Mouse (Mus musculus) stomach, embryonic 16.5 days (tissue): ENCODE measurements at regions not wholly inside any gene's neighbourhood (a gene's known extent, or its start where the extent isn't known, plus 50 kb on each side); places are given as distances from the start of the nearest gene placed in this dataset.
A peak's percentile ranks its signal among the peaks of the same experiment; 100 is the strongest.
"Not testable (repeated sequence)": the region's sequence is repeated elsewhere in the genome, so short reads cannot be mapped to it uniquely, and the experiment has no call there.

Experiments used
- ATAC-seq: fragments of 200-750 bp; cut with Nextera tagmentation; 2 replicates; pipeline ENCODE4 v1.8.0; 2017; ENCODE audit warnings: moderate number of reproducible peaks, moderate TSS enrichment; ENCODE audit not compliant: insufficient read depth, low FRiP score
- H3K27ac ChIP-seq: fragments of 300-500 bp; sonication (generic); 2 replicates; pipeline ENCODE4 v1.5.1; 2014; ENCODE audit warnings: low read length
- H3K27me3 ChIP-seq: fragments of 300-500 bp; sonication (generic); 2 replicates; pipeline ENCODE4 v1.6.1; 2014; ENCODE audit warnings: low read length, control low read depth, mixed read lengths; ENCODE audit not compliant: control insufficient read depth, insufficient read depth
- H3K36me3 ChIP-seq: fragments of 300-500 bp; sonication (generic); 2 replicates; pipeline ENCODE4 v1.6.1; 2014; ENCODE audit warnings: low read length; ENCODE audit not compliant: control insufficient read depth, insufficient read depth
- H3K4me1 ChIP-seq: fragments of 300-500 bp; sonication (generic); 2 replicates; pipeline ENCODE4 v1.6.1; 2014; ENCODE audit warnings: low read length, control low read depth, mixed read lengths; ENCODE audit not compliant: control insufficient read depth, insufficient read depth
- H3K4me2 ChIP-seq: fragments of 300-500 bp; sonication (generic); 2 replicates; pipeline ENCODE4 v1.6.1; 2014; ENCODE audit warnings: low read depth, low read length, mixed read lengths
- H3K4me3 ChIP-seq: fragments of 300-500 bp; sonication (generic); replicated peaks from 2 replicates; pipeline ENCODE4 v1.5.1; 2014; ENCODE audit warnings: mild to moderate bottlenecking, low read length
- H3K9ac ChIP-seq: fragments of 300-500 bp; sonication (generic); 2 replicates; pipeline ENCODE4 v1.6.1; 2014; ENCODE audit warnings: low read length
- H3K9me3 ChIP-seq: fragments of 300-500 bp; sonication (generic); replicated peaks from 2 replicates; pipeline ENCODE4 v1.6.1; 2016; ENCODE audit warnings: low read length, control low read depth; ENCODE audit not compliant: control insufficient read depth
- WGBS: fragments of 180-500 bp; shearing (Covaris S2); extraction: QIAGEN DNeasy Blood & Tissue Kit; methylation state at CpG from one replicate; pipeline ENCODE4 v1.1.7; 2014; 5-methylcytosine and 5-hydroxymethylcytosine counted together

DNA sequence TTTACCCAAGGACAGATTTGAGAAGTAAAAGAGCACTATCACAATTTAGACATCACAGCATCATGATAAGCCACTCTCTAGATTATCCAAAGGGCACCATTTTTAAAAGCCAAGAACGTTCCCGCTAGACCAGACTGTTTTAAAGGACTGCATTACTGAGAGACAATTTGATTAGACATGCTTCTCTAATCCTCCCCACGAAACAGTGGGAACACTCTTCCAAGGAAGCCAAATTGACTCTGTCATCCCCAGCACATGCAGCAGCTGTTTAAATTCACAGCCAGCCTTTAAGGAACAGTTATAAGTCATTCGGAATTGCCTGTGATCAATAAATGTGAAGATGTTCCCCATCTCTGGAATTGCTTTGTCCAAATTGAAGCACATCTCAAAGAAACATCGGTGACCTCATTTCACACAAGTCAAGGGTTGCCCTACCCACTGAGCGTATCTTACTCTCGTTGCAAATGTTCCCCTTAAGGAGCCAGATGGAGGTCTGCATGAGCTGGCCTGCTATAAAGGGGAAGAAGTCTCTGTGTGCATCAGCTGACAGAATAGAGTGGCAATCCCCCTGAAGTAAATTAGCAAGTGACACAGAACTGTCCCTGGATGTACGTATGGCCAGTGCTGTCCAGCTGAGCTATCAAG lies 393.2 kb downstream of the Pid1 start:
- H3K4me1 ChIP-seq = no peaks in the 10 kb centered on the region
- no peak overlapping the region for H3K4me2 ChIP-seq
- H3K4me3 ChIP-seq = no peak overlapping the region
- no peak overlapping the region for H3K27ac ChIP-seq
- H3K27me3 ChIP-seq = no peaks in the 10 kb centered on the region
- ATAC-seq = no peak
- no peak overlapping the region for H3K9ac ChIP-seq
- H3K9me3 ChIP-seq = no peaks in the 10 kb centered on the region
- 68% methylated on average over 8 of the region's 8 CpGs for WGBS
- H3K36me3 ChIP-seq = no peaks in the 10 kb centered on the region

DNA sequence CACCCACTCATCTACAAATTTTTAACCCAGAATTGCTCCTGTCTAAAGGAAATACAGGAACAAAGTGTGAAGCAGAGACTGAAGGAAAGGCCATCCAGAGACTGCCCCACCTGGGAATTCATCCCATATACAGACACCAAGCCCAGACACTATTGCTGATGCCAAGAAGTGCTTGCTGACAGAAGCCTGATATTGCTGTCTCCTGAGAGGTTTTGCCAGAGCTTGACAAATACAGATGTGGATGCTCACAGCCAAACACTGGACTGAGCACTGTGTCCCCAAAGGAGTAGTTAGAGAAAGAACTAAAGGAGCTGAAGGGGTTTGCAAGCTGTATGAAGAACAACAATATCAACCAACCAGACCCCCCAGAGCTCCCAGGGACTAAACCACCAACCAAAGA lies 399.3 kb downstream of the Pid1 start:
- H3K36me3 ChIP-seq, H3K27ac ChIP-seq, H3K4me1 ChIP-seq, H3K9ac ChIP-seq, H3K9me3 ChIP-seq, H3K27me3 ChIP-seq, H3K4me2 ChIP-seq, H3K4me3 ChIP-seq, ATAC-seq: not testable (repeated sequence)

DNA sequence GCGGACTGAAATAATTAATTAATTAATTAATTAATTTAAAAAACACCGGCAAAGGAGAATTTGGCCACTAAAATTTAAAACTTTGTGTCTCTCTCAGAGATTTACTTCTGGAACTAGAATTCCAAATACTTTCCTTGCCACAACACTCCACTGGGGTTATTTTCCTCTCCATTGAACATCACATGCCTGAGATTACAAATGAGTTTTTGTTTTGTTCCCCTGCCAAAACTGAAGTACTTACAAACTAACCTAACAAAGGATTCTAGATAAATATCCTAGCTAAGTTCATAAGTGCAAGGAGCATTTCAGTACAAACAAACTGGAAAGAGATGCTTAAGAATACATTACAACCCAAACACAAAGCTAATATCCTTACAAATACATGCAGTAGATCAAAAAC lies 402.2 kb downstream of the Pid1 start:
- H3K27ac ChIP-seq = no peak overlapping the region
- no peak overlapping the region for H3K4me3 ChIP-seq
- no peaks in the 10 kb centered on the region for H3K4me1 ChIP-seq
- no peaks in the 10 kb centered on the region for H3K9me3 ChIP-seq
- no peaks in the 10 kb centered on the region for H3K27me3 ChIP-seq
- no peak overlapping the region for H3K4me2 ChIP-seq
- 91% methylated on average over 2 of the region's 2 CpGs for WGBS
- ATAC-seq = no peak
- H3K36me3 ChIP-seq = no peaks in the 10 kb centered on the region
- no peak overlapping the region for H3K9ac ChIP-seq

DNA sequence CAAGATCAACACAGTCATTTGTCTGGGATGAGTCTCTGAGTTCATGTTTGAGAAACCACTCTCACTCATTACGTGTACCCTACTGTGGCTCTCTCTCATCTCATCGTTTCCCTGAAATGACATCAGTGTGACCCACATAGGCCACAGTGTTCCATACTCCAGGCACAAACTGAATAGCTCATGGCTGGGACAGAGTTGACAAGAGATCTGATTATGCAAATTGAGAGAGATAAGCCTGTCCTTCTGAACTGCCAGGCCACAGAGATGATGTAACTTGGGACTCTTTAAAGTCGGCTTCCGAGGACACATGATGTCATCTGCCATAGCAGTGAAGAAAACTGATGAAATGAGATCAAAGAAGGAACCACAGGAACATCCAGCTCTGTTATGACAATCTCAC lies 404.2 kb downstream of the Pid1 start:
- ATAC-seq = no peak
- Histone ChIP-seq H3K27ac (no peak overlapping the region), H3K4me3 (no peak overlapping the region), H3K4me1 (no peaks in the 10 kb centered on the region), H3K27me3 (no peaks in the 10 kb centered on the region), H3K9ac (no peak overlapping the region), H3K36me3 (no peaks in the 10 kb centered on the region), H3K9me3 (no peaks in the 10 kb centered on the region), H3K4me2 (no peak overlapping the region)
- 74% methylated on average over 4 of the region's 4 CpGs for WGBS

DNA sequence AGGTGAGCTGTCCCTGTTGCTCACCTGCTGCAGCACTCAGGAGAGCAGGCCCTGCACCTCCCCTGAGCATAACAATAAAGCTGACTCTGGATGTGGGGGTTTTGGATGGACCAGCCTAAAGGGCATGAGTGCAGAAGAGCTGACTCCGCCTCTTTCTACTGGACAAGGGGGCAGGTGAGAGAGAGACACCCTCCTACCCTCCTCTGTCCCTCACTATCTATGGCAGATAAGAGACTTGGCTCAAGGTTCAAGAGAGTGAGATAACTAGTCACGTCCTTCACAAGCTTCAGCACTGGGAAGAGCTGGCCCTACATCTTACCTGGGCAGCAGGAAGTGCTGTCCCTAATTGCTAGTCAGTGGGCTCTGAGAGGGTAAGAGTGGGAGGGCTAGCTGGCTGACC lies 441.1 kb downstream of the Pid1 start:
- no peak overlapping the region for H3K27ac ChIP-seq

DNA sequence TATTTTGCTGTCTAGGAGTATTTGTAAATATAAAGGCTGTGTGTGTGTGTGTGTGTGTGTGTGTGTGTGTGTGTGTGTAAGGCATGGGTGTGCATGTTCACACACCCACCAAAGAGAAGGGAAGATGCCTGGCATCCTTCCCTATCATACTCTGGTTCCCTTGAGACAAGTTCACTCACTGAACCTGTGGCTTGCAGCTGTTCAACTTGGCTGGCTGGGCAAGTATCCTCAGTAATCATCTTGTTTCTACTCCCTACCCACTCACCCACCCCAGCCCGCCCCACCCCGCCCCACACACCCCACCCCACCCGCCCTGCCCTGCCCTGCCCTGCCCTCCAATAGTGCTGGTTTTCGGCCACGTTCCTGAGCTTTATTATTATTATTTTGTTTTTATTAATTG lies 448.5 kb downstream of the Pid1 start:
- H3K9ac ChIP-seq = no peak overlapping the region
- H3K27me3 ChIP-seq = no peaks in the 10 kb centered on the region
- no peak overlapping the region for H3K4me3 ChIP-seq
- H3K4me2 ChIP-seq = no peak overlapping the region
- H3K9me3 ChIP-seq = no peaks in the 10 kb centered on the region
- H3K4me1 ChIP-seq = no peaks in the 10 kb centered on the region
- 91% methylated on average over 4 of the region's 5 CpGs for WGBS
- no peak for ATAC-seq
- H3K27ac ChIP-seq = no peak overlapping the region
- no peaks in the 10 kb centered on the region for H3K36me3 ChIP-seq

More for the DNA sequence above, 441.1 kb downstream of the Pid1 start:
- Histone ChIP-seq H3K4me1 (no peaks in the 10 kb centered on the region), H3K36me3 (no peaks in the 10 kb centered on the region), H3K9ac (no peak overlapping the region), H3K4me2 (no peak overlapping the region), H3K9me3 (no peaks in the 10 kb centered on the region), H3K4me3 (no peak overlapping the region), H3K27me3 (no peaks in the 10 kb centered on the region)
- WGBS = 68% methylated on average over 2 of the region's 2 CpGs
- peak; percentile 33 for ATAC-seq

- 41% methylated on average over 3 of the region's 3 CpGs for WGBS
- Histone ChIP-seq H3K4me3 (no peak overlapping the region), H3K4me1 (peaks cover 5% of the 10 kb centered on the region; the same call in 1 of the 2 replicates), H3K36me3 (no peaks in the 10 kb centered on the region), H3K27ac (no peak overlapping the region), H3K9me3 (no peaks in the 10 kb centered on the region), H3K4me2 (no peak overlapping the region), H3K27me3 (no peaks in the 10 kb centered on the region), H3K9ac (no peak overlapping the region)
- ATAC-seq = no peak
Observed at GRCm38 (mm10) chr1:83907347-83907746, 456.6 kb downstream of the Pid1 start.

DNA sequence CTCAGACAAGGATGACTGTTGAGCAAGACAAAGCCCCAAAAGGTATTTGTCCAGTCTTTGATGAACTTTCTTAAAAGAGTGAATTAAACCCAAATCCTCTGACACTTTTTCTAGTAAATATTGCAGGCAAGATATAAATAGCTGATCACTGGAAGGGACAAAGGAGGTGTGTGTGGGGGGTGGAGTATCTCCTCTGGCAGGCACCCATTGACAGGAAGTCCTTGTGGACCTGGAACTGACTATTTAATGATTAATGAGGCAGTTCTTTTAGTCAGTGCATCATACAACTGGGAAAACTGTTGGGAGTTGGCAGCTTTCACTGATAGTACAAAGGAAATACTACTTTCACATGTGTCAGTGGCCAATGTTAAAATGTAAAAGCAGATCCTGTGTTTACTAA lies 457.1 kb downstream of the Pid1 start:
- peaks cover 5% of the 10 kb centered on the region; the same call in 1 of the 2 replicates for H3K4me1 ChIP-seq
- no peak overlapping the region for H3K4me3 ChIP-seq
- H3K9ac ChIP-seq = no peak overlapping the region
- H3K9me3 ChIP-seq = no peaks in the 10 kb centered on the region
- H3K27ac ChIP-seq = no peak overlapping the region
- no peak overlapping the region for H3K4me2 ChIP-seq
- ATAC-seq = no peak
- H3K36me3 ChIP-seq = no peaks in the 10 kb centered on the region
- H3K27me3 ChIP-seq = no peaks in the 10 kb centered on the region

DNA sequence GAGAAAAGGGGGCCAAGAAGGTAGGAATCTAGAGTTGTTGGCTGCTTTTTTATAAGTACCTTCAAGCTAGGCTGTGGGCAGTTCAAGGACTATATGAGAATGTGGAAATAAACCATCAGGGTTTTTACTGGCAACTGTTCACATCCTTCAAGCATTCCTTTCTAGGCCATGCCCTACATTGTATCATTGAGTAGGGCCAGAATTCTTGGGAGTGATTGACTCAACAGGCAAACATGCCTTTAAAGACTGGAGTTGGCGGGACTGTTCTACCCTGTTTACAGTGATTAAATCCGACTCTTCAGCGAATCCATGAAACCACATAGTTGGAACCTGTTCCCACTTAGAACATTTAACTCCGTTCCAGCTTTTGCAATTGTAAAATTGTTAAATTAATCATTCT lies 463.8 kb downstream of the Pid1 start:
- Histone ChIP-seq H3K36me3 (no peaks in the 10 kb centered on the region), H3K9me3 (no peaks in the 10 kb centered on the region), H3K4me3 (no peak overlapping the region), H3K9ac (no peak overlapping the region), H3K4me1 (no peaks in the 10 kb centered on the region), H3K27ac (no peak overlapping the region), H3K27me3 (no peaks in the 10 kb centered on the region), H3K4me2 (no peak overlapping the region)
- WGBS = 76% methylated on average over 4 of the region's 4 CpGs
- no peak for ATAC-seq

- no peaks in the 10 kb centered on the region for H3K36me3 ChIP-seq
- 26% methylated on average over 5 of the region's 5 CpGs for WGBS
- H3K4me3 ChIP-seq = no peak overlapping the region
- no peaks in the 10 kb centered on the region for H3K9me3 ChIP-seq
- no peak overlapping the region for H3K27ac ChIP-seq
- no peaks in the 10 kb centered on the region for H3K27me3 ChIP-seq
- no peak for ATAC-seq
- no peak overlapping the region for H3K4me2 ChIP-seq
- no peak overlapping the region for H3K9ac ChIP-seq
- H3K4me1 ChIP-seq = no peaks in the 10 kb centered on the region
Observed at GRCm38 (mm10) chr1:83896650-83897049, 467.3 kb downstream of the Pid1 start.
